Mouse (Mus musculus) stomach, embryonic 15.5 days (tissue): ENCODE data around the gene F12. TPM values are rescaled to one million over a fixed set of nuclear protein-coding genes. Genes with fewer than 3 reads are reported as not detected.
A peak's percentile ranks its signal among the peaks of the same experiment; 100 is the strongest.

Experiments used
- ATAC-seq: fragments of 200-750 bp; cut with Nextera tagmentation; 2 replicates; pipeline ENCODE4 v1.8.0; 2017; ENCODE audit warnings: low read depth, moderate number of reproducible peaks, moderate TSS enrichment; ENCODE audit not compliant: insufficient read depth, low FRiP score
- H3K27ac ChIP-seq: fragments of 300-500 bp; sonication (generic); 2 replicates; pipeline ENCODE4 v1.5.1; 2015; ENCODE audit warnings: mild to moderate bottlenecking, inconsistent platforms
- H3K27me3 ChIP-seq: fragments of 300-500 bp; sonication (generic); replicated peaks from 2 replicates; pipeline ENCODE4 v1.6.1; 2015; ENCODE audit warnings: inconsistent platforms
- H3K36me3 ChIP-seq: fragments of 300-500 bp; sonication (generic); 2 replicates; pipeline ENCODE4 v1.6.1; 2015; ENCODE audit warnings: inconsistent platforms
- H3K4me1 ChIP-seq: fragments of 300-500 bp; sonication (generic); 2 replicates; pipeline ENCODE4 v1.6.1; 2015; ENCODE audit warnings: inconsistent platforms
- H3K4me2 ChIP-seq: fragments of 300-500 bp; sonication (generic); 2 replicates; pipeline ENCODE4 v1.6.1; 2015; ENCODE audit warnings: mild to moderate bottlenecking, inconsistent platforms
- H3K4me3 ChIP-seq: fragments of 300-500 bp; sonication (generic); replicated peaks from 2 replicates; pipeline ENCODE4 v1.5.1; 2015; ENCODE audit warnings: inconsistent platforms
- H3K9ac ChIP-seq: fragments of 300-500 bp; sonication (generic); 2 replicates; pipeline ENCODE4 v1.6.1; 2015; ENCODE audit warnings: inconsistent platforms
- H3K9me3 ChIP-seq: fragments of 300-500 bp; sonication (generic); 2 replicates; pipeline ENCODE4 v1.6.1; 2016; ENCODE audit warnings: inconsistent platforms
- WGBS: fragments of 180-500 bp; shearing (Covaris S2); methylation state at CpG from one replicate; pipeline ENCODE4 v1.1.7; 2015; 5-methylcytosine and 5-hydroxymethylcytosine counted together
- polyA plus RNA-seq: library from polyadenylated mRNA; unstranded; fragments of >200 nt; fragmentation: Nextera tagmentation; extraction: Ambion mirVana; gene quantifications from 2 replicates; pipeline ENCODE4 v1.2.1, GENCODE M21; 2015

The F12 gene
- polyA plus RNA-seq: 2.5 and 6.8 TPM in 2 replicates

DNA sequence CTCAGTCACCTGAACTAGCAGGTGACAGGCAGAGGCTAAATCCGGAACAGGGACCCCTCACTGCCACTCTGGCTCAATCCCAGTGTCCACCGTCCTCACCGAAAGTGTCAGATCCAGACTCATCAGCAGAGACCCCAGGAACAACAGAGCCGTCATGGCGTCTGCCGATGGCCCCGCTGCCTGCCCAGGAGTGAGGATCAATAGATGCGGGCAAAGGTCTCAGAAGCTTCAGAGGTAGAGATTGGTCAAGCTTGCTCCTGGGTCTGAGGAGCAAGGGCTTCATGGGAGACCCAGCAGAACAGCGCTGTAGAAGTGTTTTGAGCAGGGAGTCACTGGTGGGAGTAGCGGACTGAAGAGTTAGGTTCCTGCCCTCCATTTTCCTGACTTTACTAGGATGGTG lies at the start of gene F12:
Gene F12 (minus strand): TSS at position 181 of the 400 bp plus-strand sequence.
- ATAC-seq: no peak
- WGBS: 84% methylated on average over 10 of the region's 10 CpGs

DNA sequence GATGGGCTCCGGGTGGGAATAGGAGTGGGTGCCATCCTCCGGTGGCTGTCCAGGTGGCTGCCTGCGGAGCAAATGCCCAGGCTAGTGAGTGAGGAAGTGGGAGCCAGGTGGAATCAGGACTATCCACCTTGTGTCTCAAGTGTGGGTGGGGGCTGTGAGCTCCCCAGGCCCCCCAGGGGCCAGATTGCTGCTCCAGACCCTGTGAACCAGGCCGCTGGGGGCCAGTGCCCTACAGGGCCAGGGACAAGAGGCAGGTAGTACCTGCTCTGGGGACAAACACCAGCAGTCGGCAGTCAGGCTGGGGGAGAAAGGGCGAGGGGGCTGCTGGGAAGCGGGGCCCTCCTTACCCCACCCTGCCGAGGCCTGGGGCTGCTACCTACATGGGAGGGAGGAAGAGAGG lies 49.7 kb upstream of the F12 start:
- ATAC-seq: no peak
- WGBS: 83% methylated on average over 8 of the region's 8 CpGs
- no peaks in the 10 kb centered on the region for H3K27me3 ChIP-seq
- no peak overlapping the region for H3K4me3 ChIP-seq
- H3K9ac ChIP-seq: no peak overlapping the region
- H3K4me2 ChIP-seq: no peak overlapping the region
- H3K27ac ChIP-seq: no peak overlapping the region
- no peaks in the 10 kb centered on the region for H3K9me3 ChIP-seq
- peaks cover 44% of the 10 kb centered on the region for H3K36me3 ChIP-seq
- H3K4me1 ChIP-seq: peaks cover 17% of the 10 kb centered on the region; the same call in 1 of the 2 replicates

More for the DNA sequence above, at the start of gene F12:
- Histone ChIP-seq H3K4me2 (no peak within 1 kb of the TSS), H3K36me3 (no peaks in the 10 kb centered on the region), H3K4me3 (no peak within 1 kb of the TSS), H3K4me1 (no peaks in the 10 kb centered on the region), H3K9me3 (no peaks in the 10 kb centered on the region), H3K27me3 (peaks cover 6% of the 10 kb centered on the region), H3K9ac (no peak within 1 kb of the TSS), H3K27ac (no peak within 1 kb of the TSS)

DNA sequence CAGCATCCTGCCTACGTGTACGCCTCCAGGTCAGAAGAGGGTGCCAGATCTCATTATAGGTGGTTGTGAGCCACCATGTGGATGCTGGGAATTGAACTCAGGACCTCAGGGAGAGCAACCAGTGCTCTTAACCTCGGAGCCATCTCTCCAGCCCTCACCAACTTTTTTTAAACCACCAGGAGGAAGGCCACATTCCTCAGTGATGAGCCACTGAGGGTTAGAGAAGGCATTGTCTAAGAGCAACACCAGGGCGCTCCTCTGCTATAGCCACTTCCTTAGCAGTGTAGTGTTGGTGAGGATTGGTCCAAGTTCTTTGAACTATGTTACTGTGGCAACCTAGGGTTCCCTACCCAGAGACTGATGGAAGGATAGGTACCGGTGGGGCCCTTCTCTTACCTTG lies 49.2 kb upstream of the F12 start:
- Histone ChIP-seq H3K9ac (no peak overlapping the region), H3K4me2 (no peak overlapping the region), H3K27me3 (no peaks in the 10 kb centered on the region), H3K4me3 (no peak overlapping the region), H3K36me3 (peaks cover 42% of the 10 kb centered on the region), H3K27ac (no peak overlapping the region), H3K4me1 (peaks cover 22% of the 10 kb centered on the region; the same call in 1 of the 2 replicates), H3K9me3 (no peaks in the 10 kb centered on the region)
- WGBS: 89% methylated on average over 5 of the region's 5 CpGs
- no peak for ATAC-seq

DNA sequence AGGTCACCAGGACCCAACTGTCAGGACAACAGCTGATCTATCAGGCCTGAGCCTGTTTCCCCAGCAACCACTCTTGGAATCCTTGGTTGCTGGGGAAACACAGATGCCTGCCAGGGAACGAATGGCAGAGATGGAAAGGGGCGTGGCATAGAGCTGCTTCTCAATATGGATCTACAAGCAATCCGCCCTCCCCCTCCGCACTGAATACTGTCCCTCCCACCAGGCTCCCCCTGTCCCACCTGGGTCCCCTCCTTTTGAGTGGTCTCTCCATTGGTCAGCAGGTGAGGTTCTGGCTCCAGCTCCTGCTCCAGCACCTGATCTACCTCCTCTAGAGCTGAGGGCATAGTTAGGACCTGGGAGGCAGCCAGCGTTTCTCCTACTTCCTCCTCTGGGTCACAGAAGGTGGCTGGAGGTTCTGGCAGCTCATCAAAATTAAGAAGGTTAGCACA lies 48.1 kb upstream of the F12 start:
- Histone ChIP-seq H3K27ac (no peak overlapping the region), H3K4me1 (peaks cover 23% of the 10 kb centered on the region; the same call in 1 of the 2 replicates), H3K9me3 (no peaks in the 10 kb centered on the region), H3K36me3 (peaks cover 33% of the 10 kb centered on the region), H3K4me3 (no peak overlapping the region), H3K9ac (no peak overlapping the region), H3K27me3 (no peaks in the 10 kb centered on the region), H3K4me2 (no peak overlapping the region)
- WGBS: 52% methylated on average over 5 of the region's 5 CpGs
- ATAC-seq: no peak

DNA sequence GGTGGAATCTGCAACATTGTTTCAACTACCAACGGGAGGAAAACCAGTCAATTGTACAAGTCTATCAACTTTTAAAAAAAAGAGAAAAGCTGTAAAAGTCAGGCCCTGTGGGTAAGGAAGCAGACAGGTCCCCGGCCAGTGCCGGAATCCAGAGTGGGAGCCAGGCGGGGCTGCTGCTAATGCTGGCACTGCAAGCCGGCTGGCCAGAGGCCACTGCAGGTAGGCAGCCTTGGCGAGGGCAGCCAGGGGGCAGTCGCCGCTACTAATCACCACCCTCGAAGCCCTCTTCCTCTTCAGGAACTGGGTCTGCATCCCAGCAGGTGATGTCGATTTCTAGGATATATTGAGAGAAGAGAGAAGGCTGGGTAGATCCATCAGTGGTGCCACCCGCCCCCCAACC lies 47.4 kb upstream of the F12 start:
- Histone ChIP-seq H3K27me3 (no peaks in the 10 kb centered on the region), H3K27ac (no peak overlapping the region), H3K4me2 (no peak overlapping the region), H3K4me1 (peaks cover 23% of the 10 kb centered on the region; the same call in 1 of the 2 replicates), H3K4me3 (no peak overlapping the region), H3K9me3 (no peaks in the 10 kb centered on the region), H3K36me3 (peaks cover 33% of the 10 kb centered on the region), H3K9ac (no peak overlapping the region)
- WGBS: 75% methylated on average over 11 of the region's 11 CpGs
- no peak for ATAC-seq

DNA sequence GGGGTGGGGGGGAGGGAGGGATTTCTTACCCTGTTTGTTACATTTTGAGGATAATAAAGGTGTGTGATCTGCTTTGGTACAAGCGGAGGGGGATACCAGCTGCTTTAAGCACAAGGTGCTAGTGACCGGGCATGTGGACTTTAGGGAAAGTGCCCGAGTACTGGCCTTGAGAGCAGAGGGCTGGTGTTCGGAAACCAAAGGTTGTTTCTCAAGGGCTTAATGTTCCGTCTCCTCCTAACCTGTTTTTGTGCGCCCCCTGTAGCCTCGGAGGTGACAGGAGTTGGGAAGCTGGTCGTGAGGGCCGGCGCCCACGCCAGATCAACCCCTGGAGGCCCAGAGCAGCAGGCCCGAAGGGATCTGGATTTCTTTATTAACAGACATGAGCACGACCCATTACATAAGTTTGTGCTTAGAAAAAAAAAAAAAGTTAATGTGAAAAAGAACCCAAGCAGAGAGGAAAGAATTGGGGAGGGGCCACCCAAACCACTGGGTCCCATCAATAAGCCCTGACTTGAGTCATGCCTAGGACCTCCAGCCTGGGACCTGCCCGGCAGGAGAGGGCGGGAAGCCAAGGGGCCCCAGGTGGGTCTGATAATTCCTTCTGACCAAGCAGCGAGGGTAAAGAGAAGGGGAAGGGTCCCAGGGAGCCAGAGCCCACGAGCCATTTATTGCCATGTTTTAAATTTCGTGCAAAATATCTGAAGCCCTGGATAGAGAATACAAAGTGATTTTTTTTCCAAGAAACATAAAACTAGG lies 46.7 kb upstream of the F12 start:
- Histone ChIP-seq H3K27ac (peak overlapping the region; percentile 68), H3K27me3 (no peaks in the 10 kb centered on the region)
- whole genome bisulfite sequencing: 33% methylated on average over 18 of the region's 18 CpGs

DNA sequence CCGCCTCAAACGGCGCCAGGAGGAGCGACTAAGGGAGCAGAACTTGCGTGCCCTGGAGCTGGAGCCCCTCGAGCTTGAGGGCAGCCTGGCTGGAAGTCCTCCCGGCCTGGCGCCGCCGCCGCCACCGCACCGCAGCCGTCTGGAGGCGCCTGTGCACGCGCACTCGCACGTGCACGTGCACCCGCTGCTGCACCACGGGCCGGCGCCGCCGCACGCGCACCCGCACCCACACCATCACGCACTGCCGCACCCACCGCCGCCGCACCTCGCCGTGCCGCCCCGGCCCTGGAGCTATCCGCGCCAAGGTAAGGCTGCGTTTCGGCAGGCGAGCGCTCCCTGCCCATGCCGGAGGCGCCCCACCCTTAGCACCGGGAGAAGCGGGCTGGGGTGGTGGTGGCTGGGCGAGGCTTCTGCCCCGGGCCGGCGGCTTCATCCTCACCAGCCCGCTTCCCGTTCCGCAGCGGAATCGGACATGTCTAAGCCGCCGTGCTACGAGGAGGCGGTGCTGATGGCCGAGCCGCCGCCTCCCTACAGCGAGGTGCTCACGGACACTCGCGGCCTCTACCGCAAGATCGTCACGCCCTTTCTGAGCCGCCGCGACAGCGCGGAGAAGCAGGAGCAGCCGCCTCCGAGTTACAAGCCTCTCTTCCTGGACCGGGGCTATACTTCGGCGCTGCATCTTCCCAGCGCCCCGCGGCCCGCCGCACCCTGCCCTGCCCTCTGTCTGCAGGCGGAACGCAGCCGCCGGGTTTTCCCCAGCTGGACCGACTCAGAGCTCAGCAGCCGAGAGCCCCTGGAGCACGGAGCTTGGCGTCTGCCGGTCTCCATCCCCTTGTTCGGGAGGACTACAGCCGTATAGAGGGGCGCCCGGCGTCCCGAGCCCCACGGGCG lies 45.8 kb upstream of the F12 start:
- under 1% methylated on average over 93 of the region's 103 CpGs for whole genome bisulfite sequencing

More for the DNA sequence above, 46.7 kb upstream of the F12 start:
- Histone ChIP-seq H3K9ac (0 out of 2 replicates have a peak overlapping the region, but pooled peaks have one; percentile 19), H3K36me3 (peaks cover 33% of the 10 kb centered on the region), H3K4me2 (peak overlapping the region; percentile 99), H3K9me3 (no peaks in the 10 kb centered on the region), H3K4me3 (peak overlapping the region; percentile 62), H3K4me1 (peaks cover 23% of the 10 kb centered on the region; the same call in 1 of the 2 replicates)
- ATAC-seq: no peak

DNA sequence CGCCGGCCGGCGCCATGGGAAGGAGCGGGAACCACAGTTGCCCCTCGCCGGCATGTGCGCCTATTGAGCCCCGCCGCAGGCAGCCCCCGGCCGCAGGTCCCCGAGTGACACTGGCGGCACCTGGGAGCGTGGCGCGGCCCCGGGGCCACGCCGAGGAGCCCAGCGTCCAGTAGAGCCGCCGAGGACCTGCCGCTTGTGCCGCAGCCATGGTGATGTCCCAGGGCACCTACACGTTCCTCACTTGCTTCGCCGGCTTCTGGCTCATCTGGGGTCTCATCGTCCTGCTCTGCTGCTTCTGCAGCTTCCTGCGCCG lies 45.2 kb upstream of the F12 start:
- peak overlapping the region; percentile 60 for H3K9ac ChIP-seq
- peak overlapping the region; percentile 62 for H3K4me3 ChIP-seq
- under 1% methylated on average over 31 of the region's 31 CpGs for WGBS
- peaks cover 24% of the 10 kb centered on the region for H3K36me3 ChIP-seq
- no peaks in the 10 kb centered on the region for H3K9me3 ChIP-seq
- peak; percentile 12; the same call in 1 of the 2 replicates for ATAC-seq
- H3K27me3 ChIP-seq: no peaks in the 10 kb centered on the region
- peak overlapping the region; percentile 68; the same call in 1 of the 2 replicates for H3K27ac ChIP-seq
- peaks cover 23% of the 10 kb centered on the region; the same call in 1 of the 2 replicates for H3K4me1 ChIP-seq
- H3K4me2 ChIP-seq: peak overlapping the region; percentile 99

More for the DNA sequence above, 45.8 kb upstream of the F12 start:
- H3K36me3 ChIP-seq: peaks cover 28% of the 10 kb centered on the region
- H3K9ac ChIP-seq: peak overlapping the region; percentile 60
- peaks cover 23% of the 10 kb centered on the region; the same call in 1 of the 2 replicates for H3K4me1 ChIP-seq
- H3K27me3 ChIP-seq: no peaks in the 10 kb centered on the region
- peak overlapping the region; percentile 99 for H3K4me2 ChIP-seq
- peak overlapping the region; percentile 68 for H3K27ac ChIP-seq
- H3K9me3 ChIP-seq: no peaks in the 10 kb centered on the region
- ATAC-seq: peak; percentile 28
- peak overlapping the region; percentile 62 for H3K4me3 ChIP-seq

DNA sequence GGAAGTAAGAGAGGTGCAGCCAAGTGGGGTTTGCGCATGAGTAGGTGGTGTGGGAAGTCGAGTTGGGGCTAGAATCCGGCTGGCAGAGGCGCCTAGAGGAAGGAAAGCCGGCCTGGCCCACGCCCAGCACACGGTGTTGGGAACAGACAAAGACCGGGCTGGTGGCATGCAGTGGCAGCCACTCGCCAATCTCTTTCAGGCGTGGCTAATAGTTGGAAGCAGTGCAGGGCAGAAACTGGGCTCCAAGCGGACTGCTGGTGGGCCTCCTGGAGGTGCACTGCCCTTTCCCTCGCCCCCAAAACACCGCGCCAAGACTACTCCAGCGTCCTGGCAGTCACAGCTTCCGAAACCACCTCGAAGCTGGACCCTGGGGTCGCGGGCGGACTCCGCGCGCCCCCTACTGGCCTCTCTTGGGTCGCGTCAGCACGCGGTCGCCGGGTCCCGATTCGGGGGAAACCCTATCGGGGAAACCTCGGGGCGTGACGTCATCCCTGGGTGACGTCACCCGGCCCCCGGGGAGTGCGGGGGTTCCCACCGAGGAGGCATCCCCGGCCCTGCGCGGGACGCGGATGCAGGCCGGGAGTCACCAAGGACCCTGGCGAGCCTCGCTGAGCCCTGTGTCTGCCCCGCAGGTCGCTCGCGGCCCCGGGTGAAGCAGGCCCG lies 44.7 kb upstream of the F12 start:
- peak; percentile 52 for ATAC-seq
- Histone ChIP-seq H3K4me1 (peaks cover 23% of the 10 kb centered on the region; the same call in 1 of the 2 replicates), H3K27me3 (no peaks in the 10 kb centered on the region), H3K36me3 (peaks cover 21% of the 10 kb centered on the region), H3K9me3 (no peaks in the 10 kb centered on the region), H3K9ac (peak overlapping the region; percentile 60), H3K27ac (peak overlapping the region; percentile 68; the same call in 1 of the 2 replicates), H3K4me3 (peak overlapping the region; percentile 62), H3K4me2 (peak overlapping the region; percentile 99)
- under 1% methylated on average over 54 of the region's 54 CpGs for WGBS

DNA sequence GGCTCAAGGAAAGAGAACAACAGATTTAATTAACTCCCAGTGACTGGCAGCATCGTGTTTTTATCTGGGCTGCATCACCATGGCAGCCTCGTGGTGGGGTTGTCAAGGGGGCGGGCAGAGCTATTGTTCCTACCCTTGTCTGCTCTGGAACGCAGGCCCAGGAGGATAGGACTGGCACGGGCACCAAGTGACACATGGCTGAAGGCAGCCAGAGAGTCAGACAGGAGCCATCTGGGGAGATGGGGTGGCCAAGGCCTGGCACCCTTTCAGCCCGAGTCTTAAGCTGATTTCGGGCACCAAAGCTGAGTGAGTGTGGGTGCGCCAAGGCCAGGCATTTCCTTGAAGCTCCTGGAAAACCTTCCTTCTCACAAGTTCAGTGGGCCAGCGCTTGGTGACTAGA lies 43.8 kb upstream of the F12 start:
- 77% methylated on average over 9 of the region's 9 CpGs for WGBS
- no peak for ATAC-seq
- no peak overlapping the region for H3K4me2 ChIP-seq

DNA sequence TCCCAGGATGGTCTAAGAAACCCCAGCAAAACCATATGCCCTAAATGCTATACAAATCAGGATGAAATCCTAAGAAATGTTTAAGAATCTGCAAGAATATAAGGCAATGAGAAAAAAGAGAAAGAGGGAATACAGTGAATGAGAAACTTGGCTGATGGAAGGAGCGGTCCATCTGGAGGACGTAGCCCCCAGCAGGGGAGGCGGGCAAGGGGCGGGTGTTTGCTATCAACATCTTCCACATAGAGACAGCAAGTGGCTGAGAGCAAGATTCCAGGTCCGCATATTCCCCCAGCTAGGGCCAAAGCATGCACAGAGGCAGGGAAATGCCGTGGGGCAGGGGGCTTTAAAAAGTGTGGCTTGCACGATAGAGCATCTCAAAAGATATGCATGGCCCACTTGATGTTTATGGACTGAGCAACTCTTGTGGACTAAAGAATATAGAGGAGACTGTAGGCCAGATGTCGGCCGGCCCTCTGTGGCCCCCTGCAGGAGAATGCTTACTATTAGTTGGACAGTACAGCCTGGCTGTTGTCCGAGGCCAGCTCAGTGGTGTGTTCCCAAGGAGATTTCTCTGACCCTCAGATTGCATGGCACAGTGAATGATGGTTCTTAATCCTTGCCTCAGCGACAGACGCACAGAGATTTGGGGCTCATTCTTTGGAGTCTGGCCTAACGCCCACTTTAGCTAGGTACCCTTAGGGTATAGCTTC lies 42.4 kb upstream of the F12 start:
- Histone ChIP-seq H3K4me1 (peaks cover 25% of the 10 kb centered on the region), H3K27me3 (no peaks in the 10 kb centered on the region), H3K9ac (no peak overlapping the region), H3K4me3 (no peak overlapping the region), H3K27ac (no peak overlapping the region), H3K36me3 (0 out of 2 replicates have a peak, but pooled peaks cover 4% of the 10 kb centered on the region), H3K4me2 (no peak overlapping the region), H3K9me3 (no peaks in the 10 kb centered on the region)
- WGBS: 44% methylated on average over 13 of the region's 13 CpGs
- no peak for ATAC-seq

More for the DNA sequence above, 43.8 kb upstream of the F12 start:
- Histone ChIP-seq H3K27me3 (no peaks in the 10 kb centered on the region), H3K4me1 (peaks cover 23% of the 10 kb centered on the region), H3K9me3 (no peaks in the 10 kb centered on the region), H3K36me3 (peaks cover 12% of the 10 kb centered on the region), H3K9ac (no peak overlapping the region), H3K4me3 (no peak overlapping the region), H3K27ac (no peak overlapping the region)
